Mouse (Mus musculus): Measurements from ENCODE around the gene Sik3. TPM values are rescaled to one million over a fixed set of nuclear protein-coding genes. Genes with fewer than 3 reads are reported as not detected.
"Not testable (repeated sequence)": the region's sequence is repeated elsewhere in the genome, so short reads cannot be mapped to it uniquely, and the experiment has no call there.

Sik3 gene
- polyA plus RNA-seq, 1 experiment from 2014 or later = 12.6 TPM

- H3K27me3 ChIP-seq = no peaks in the 10 kb centered on the region
- 49% methylated on average over 7 of the region's 7 CpGs for WGBS
Observed at GRCm38 (mm10) chr9:46085898-46086297, 73.3 kb downstream of the Sik3 start.

DNA sequence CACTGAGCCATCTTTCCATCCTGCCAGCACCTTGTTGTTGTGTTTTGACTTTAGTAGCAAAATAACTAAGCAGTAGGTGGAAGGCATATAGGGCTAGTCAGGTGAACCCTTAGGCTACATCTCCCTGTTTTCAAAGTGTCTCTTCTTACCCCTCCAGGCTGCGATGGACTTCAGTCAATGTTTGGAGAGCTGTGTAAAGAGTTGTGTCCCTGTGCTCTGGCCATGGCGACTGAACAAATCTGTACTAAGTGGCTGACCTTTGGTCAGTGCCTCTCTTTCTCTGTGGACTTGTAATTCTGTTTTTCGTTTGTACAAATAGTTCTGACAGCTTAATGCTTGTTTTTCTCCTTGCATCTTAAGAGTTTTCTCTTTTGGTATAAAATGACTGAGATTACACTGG is 74.2 kb downstream of the Sik3 start:
- Histone ChIP-seq H3K27me3 (no peaks in the 10 kb centered on the region), H3K27ac (no peak overlapping the region), H3K4me3 (replicated peaks) (no peak overlapping the region), H3K4me2 (no peak overlapping the region), H3K36me3 (no peaks in the 10 kb centered on the region), H3K9ac (replicated peaks) (no peak overlapping the region), H3K9me3 (no peaks in the 10 kb centered on the region), H3K4me1 (replicated peaks) (peaks cover 17% of the 10 kb centered on the region)
- no peak for ATAC-seq (ENCODE audit: insufficient number of reproducible peaks, insufficient read depth, low FRiP score, low TSS enrichment, low read depth)
- WGBS = 76% methylated on average over 3 of the region's 3 CpGs

More at GRCm38 (mm10) chr9:46085898-46086297, 73.3 kb downstream of the Sik3 start:
- Histone ChIP-seq H3K36me3 (no peaks in the 10 kb centered on the region), H3K4me3 (replicated peaks) (no peak overlapping the region), H3K27ac (no peak overlapping the region), H3K4me1 (replicated peaks) (peaks cover 14% of the 10 kb centered on the region), H3K9ac (replicated peaks) (no peak overlapping the region), H3K9me3 (no peaks in the 10 kb centered on the region), H3K4me2 (no peak overlapping the region)
- ATAC-seq (ENCODE audit: insufficient number of reproducible peaks, insufficient read depth, low FRiP score, low TSS enrichment, low read depth) = no peak

GRCm38 (mm10) chr9:46087461-46087860 is 74.8 kb downstream of the Sik3 start:
- no peak for ATAC-seq (ENCODE audit: insufficient number of reproducible peaks, insufficient read depth, low FRiP score, low TSS enrichment, low read depth)
- Histone ChIP-seq H3K27me3 (no peaks in the 10 kb centered on the region), H3K36me3 (no peaks in the 10 kb centered on the region), H3K4me1 (replicated peaks) (peaks cover 14% of the 10 kb centered on the region), H3K4me2 (no peak overlapping the region), H3K4me3 (replicated peaks) (no peak overlapping the region), H3K27ac (no peak overlapping the region), H3K9ac (replicated peaks) (no peak overlapping the region), H3K9me3 (no peaks in the 10 kb centered on the region)
- WGBS = 82% methylated on average over 5 of the region's 5 CpGs

DNA sequence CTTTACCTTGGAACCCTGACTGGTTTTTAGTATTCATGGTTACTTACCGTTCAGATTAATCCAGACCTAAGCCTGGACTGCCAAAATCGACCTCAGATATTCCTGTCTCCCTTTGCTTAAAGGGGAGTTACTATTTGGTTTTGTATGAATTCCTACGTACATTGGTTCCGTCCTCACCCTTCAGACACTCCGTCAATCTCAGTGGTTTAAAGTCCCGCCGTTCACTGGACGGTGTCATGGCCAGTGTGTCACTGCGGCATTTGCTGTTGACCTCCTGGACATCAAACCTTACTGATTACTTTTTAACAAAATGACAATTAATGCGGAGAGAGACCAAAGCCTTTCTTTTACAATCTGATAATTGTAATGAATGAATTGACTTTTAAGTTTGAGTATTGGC is 76.1 kb downstream of the Sik3 start:
- H3K4me2 ChIP-seq = no peak overlapping the region
- no peaks in the 10 kb centered on the region for H3K9me3 ChIP-seq
- no peak for ATAC-seq (ENCODE audit: insufficient number of reproducible peaks, insufficient read depth, low FRiP score, low TSS enrichment, low read depth)
- 88% methylated on average over 10 of the region's 10 CpGs for WGBS
- no peak overlapping the region for H3K4me3 ChIP-seq (replicated peaks)
- H3K27ac ChIP-seq = no peak overlapping the region
- H3K27me3 ChIP-seq = no peaks in the 10 kb centered on the region
- peaks cover 14% of the 10 kb centered on the region for H3K4me1 ChIP-seq (replicated peaks)
- H3K36me3 ChIP-seq = no peaks in the 10 kb centered on the region
- no peak overlapping the region for H3K9ac ChIP-seq (replicated peaks)

GRCm38 (mm10) chr9:46090066-46090465 is 77.4 kb downstream of the Sik3 start:
- WGBS = 48% methylated on average over 4 of the region's 4 CpGs
- Histone ChIP-seq H3K9ac (replicated peaks) (no peak overlapping the region), H3K27me3 (no peaks in the 10 kb centered on the region), H3K9me3 (no peaks in the 10 kb centered on the region), H3K4me2 (no peak overlapping the region), H3K36me3 (no peaks in the 10 kb centered on the region), H3K4me3 (replicated peaks) (no peak overlapping the region), H3K27ac (no peak overlapping the region), H3K4me1 (replicated peaks) (peaks cover 14% of the 10 kb centered on the region)
- ATAC-seq (ENCODE audit: insufficient number of reproducible peaks, insufficient read depth, low FRiP score, low TSS enrichment, low read depth) = no peak

DNA sequence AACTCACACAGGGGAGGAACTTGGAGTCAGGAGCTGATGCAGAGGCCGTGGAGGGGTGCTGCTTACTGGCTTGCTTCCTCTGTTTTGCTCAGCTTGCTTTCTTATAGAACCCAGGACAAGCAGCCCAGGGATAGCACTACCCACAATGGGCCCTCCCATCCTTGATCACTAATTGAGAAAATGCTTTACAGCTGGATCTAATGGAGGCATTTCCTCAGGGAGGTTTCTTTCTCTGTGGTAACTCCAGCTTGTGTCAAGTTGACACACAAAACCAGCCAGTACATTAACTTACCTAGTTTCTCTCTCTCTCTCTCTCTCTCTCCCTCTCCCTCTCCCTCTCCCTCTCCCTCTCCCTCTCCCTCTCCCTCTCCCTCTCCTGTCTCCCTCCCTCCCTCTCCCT is 78.5 kb downstream of the Sik3 start:
- H3K9me3 ChIP-seq; ATAC-seq (ENCODE audit: insufficient number of reproducible peaks, insufficient read depth, low FRiP score, low TSS enrichment, low read depth); H3K9ac ChIP-seq (replicated peaks); H3K27ac ChIP-seq; H3K4me2 ChIP-seq; H3K27me3 ChIP-seq; H3K36me3 ChIP-seq; H3K4me1 ChIP-seq (replicated peaks); H3K4me3 ChIP-seq (replicated peaks): not testable (repeated sequence)
- 41% methylated on average over 1 of the region's 1 CpGs for WGBS

- Histone ChIP-seq H3K9me3 (no peaks in the 10 kb centered on the region), H3K36me3 (no peaks in the 10 kb centered on the region), H3K27me3 (no peaks in the 10 kb centered on the region), H3K4me2 (no peak overlapping the region), H3K27ac (no peak overlapping the region), H3K4me1 (replicated peaks) (peaks cover 14% of the 10 kb centered on the region), H3K4me3 (replicated peaks) (no peak overlapping the region), H3K9ac (replicated peaks) (no peak overlapping the region)
- 91% methylated on average over 6 of the region's 6 CpGs for WGBS
- no peak for ATAC-seq (ENCODE audit: insufficient number of reproducible peaks, insufficient read depth, low FRiP score, low TSS enrichment, low read depth)
Observed at GRCm38 (mm10) chr9:46092633-46093032, 80.0 kb downstream of the Sik3 start.

GRCm38 (mm10) chr9:46098360-46098985 is 85.9 kb downstream of the Sik3 start:
- H3K4me3 ChIP-seq (replicated peaks) = no peak overlapping the region
- peaks cover 23% of the 10 kb centered on the region for H3K4me1 ChIP-seq (replicated peaks)
- 62% methylated on average over 15 of the region's 15 CpGs for WGBS
- no peaks in the 10 kb centered on the region for H3K27me3 ChIP-seq
- H3K4me2 ChIP-seq = no peak overlapping the region
- no peaks in the 10 kb centered on the region for H3K36me3 ChIP-seq
- H3K9me3 ChIP-seq = no peaks in the 10 kb centered on the region
- ATAC-seq (ENCODE audit: insufficient number of reproducible peaks, insufficient read depth, low FRiP score, low TSS enrichment, low read depth) = no peak
- H3K9ac ChIP-seq (replicated peaks) = no peak overlapping the region
- no peak overlapping the region for H3K27ac ChIP-seq

DNA sequence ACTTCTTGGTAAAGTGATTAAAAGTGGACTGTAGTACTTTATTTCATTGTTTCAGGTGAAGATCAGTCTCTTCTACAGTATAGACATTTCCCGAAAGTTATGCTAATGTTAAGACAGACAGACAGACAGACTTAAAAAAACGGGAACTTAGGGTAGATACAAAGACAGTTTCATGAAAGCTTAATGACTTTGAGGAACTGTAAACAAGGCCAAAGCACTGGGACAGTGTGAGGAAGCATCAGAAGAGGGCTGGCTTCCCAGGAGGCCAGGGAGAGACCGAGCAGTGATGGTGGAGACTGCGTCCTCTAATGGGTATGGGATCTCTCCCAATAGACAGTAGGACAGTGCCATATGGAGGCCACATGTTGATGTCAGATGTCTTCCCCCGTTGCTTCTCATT is 86.5 kb downstream of the Sik3 start:
- H3K27ac ChIP-seq = no peak overlapping the region
- H3K9me3 ChIP-seq = no peaks in the 10 kb centered on the region
- no peak overlapping the region for H3K4me3 ChIP-seq (replicated peaks)
- H3K36me3 ChIP-seq = no peaks in the 10 kb centered on the region
- no peak overlapping the region for H3K9ac ChIP-seq (replicated peaks)
- no peaks in the 10 kb centered on the region for H3K27me3 ChIP-seq
- H3K4me2 ChIP-seq = no peak overlapping the region
- 78% methylated on average over 5 of the region's 5 CpGs for WGBS
- H3K4me1 ChIP-seq (replicated peaks) = peaks cover 23% of the 10 kb centered on the region
- no peak for ATAC-seq (ENCODE audit: insufficient number of reproducible peaks, insufficient read depth, low FRiP score, low TSS enrichment, low read depth)

GRCm38 (mm10) chr9:46103154-46103553 is 90.5 kb downstream of the Sik3 start:
- Histone ChIP-seq H3K9me3 (no peaks in the 10 kb centered on the region), H3K9ac (replicated peaks) (no peak overlapping the region), H3K4me3 (replicated peaks) (no peak overlapping the region), H3K36me3 (no peaks in the 10 kb centered on the region), H3K4me1 (replicated peaks) (peaks cover 9% of the 10 kb centered on the region), H3K27me3 (no peaks in the 10 kb centered on the region), H3K4me2 (no peak overlapping the region), H3K27ac (no peak overlapping the region)
- no peak for ATAC-seq (ENCODE audit: insufficient number of reproducible peaks, insufficient read depth, low FRiP score, low TSS enrichment, low read depth)
- 69% methylated on average over 7 of the region's 7 CpGs for WGBS

DNA sequence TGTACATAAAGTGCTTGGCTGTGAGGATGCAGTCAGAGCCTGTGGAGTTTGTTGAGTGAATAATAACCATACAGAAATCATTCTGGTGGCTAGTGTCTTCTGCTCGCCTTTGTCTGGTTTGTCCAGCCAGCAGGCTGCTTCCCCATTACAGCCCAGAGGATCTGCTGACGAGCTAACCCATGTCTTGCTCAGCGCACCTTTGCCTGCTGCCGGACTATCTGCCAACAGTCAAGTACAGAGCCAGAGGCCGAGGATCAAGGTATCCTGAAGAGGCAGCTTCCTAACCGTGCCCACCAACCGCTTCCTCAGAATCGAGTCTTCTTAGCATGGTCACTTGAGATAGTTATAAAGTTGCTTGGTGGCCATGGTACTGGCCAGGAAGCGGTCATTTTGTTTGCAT is 93.5 kb downstream of the Sik3 start:
- H3K4me3 ChIP-seq (replicated peaks) = no peak overlapping the region

DNA sequence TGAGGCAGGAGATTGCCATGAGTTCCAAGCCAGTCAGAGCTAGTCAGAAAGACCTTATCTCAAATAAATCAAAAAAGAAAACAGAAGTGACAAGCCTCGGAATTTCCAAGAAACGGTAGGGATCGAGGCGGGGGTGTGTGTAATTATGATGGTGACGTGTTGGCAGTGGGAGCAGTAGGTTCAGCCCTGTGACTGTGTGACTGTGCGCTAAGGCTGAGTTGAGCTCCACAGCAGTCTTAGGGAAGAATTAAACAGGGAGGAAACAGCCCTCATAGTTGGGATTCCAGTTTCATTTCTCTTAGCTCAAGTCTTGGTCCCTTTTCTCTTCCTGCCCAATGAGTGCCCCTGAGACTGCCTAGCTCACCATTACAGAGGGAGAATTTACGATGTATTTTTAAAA is 98.0 kb downstream of the Sik3 start:
- ATAC-seq (ENCODE audit: insufficient number of reproducible peaks, insufficient read depth, low FRiP score, low TSS enrichment, low read depth) = no peak
- WGBS = 63% methylated on average over 7 of the region's 7 CpGs
- Histone ChIP-seq H3K27me3 (no peaks in the 10 kb centered on the region), H3K27ac (no peak overlapping the region), H3K4me1 (replicated peaks) (peaks cover 30% of the 10 kb centered on the region), H3K4me2 (no peak overlapping the region), H3K36me3 (no peaks in the 10 kb centered on the region), H3K9ac (replicated peaks) (no peak overlapping the region), H3K4me3 (replicated peaks) (no peak overlapping the region), H3K9me3 (no peaks in the 10 kb centered on the region)

More for the DNA sequence above, 93.5 kb downstream of the Sik3 start:
- WGBS = 86% methylated on average over 9 of the region's 9 CpGs
- H3K27ac ChIP-seq = no peak overlapping the region
- peaks cover 10% of the 10 kb centered on the region for H3K4me1 ChIP-seq (replicated peaks)
- no peak for ATAC-seq (ENCODE audit: insufficient number of reproducible peaks, insufficient read depth, low FRiP score, low TSS enrichment, low read depth)
- no peak overlapping the region for H3K9ac ChIP-seq (replicated peaks)
- no peaks in the 10 kb centered on the region for H3K27me3 ChIP-seq
- H3K36me3 ChIP-seq = no peaks in the 10 kb centered on the region
- H3K9me3 ChIP-seq = no peaks in the 10 kb centered on the region
- no peak overlapping the region for H3K4me2 ChIP-seq
